Mouse (Mus musculus) megakaryocyte, embryonic 14.5 days (primary cell): ENCODE data around the gene Uba5.

Experiments
- FLI1 ChIP-seq: IDR thresholded peaks from 2 replicates; pipeline ENCODE4 v1.6.1; 2012; ENCODE audit warnings: low read length, inconsistent platforms, mixed read lengths
- GATA1 ChIP-seq: IDR thresholded peaks from 3 replicates; pipeline ENCODE4 v1.6.1; 2012; ENCODE audit warnings: mixed read lengths, low read length, inconsistent platforms, borderline replicate concordance

DNA sequence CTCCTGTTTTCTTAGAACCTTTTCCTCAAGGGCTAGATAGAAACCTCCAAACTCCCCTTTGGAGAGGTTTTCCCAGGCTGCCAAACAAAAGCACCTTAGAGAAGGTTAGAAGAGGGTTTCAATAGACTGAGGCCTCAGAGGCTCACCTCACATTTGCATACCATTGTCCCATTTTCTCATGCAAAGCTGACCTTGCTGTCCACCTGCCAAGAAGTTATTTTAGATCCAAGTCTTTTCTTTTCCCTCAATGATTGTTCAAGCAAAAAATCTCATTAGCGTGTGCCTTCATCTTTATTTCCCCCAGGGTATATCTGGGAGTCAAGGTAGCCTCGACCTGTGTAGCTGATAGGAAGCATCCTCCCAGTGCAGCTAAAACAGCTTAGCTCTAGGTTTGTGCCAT lies 40.0 kb upstream of the Uba5 start:
- TF ChIP-seq GATA1 (no peak), FLI1 (no peak)
